Mouse (Mus musculus) neural tube, embryonic 12.5 days (tissue): ENCODE measurements at regions not wholly inside any gene's neighbourhood (a gene's known extent, or its start where the extent isn't known, plus 50 kb on each side); places are given as distances from the start of the nearest gene placed in this dataset.

Experiments used
- ATAC-seq: fragments of 200-750 bp; cut with Nextera tagmentation; 2 replicates; pipeline ENCODE4 v1.8.0; 2017; ENCODE audit warnings: low read depth, mild to moderate bottlenecking, moderate TSS enrichment, moderate library complexity; ENCODE audit not compliant: low FRiP score
- H3K27ac ChIP-seq: fragments of 300-500 bp; sonication (generic); 2 replicates; pipeline ENCODE4 v1.5.1; 2016
- H3K27me3 ChIP-seq: fragments of 300-500 bp; sonication (generic); replicated peaks from 2 replicates; pipeline ENCODE4 v1.6.1; 2016; ENCODE audit warnings: mild to moderate bottlenecking
- H3K36me3 ChIP-seq: fragments of 300-500 bp; sonication (generic); 2 replicates; pipeline ENCODE4 v1.6.1; 2016; ENCODE audit warnings: mild to moderate bottlenecking
- H3K4me1 ChIP-seq: fragments of 300-500 bp; sonication (generic); 2 replicates; pipeline ENCODE4 v1.6.1; 2016
- H3K4me2 ChIP-seq: fragments of 300-500 bp; sonication (generic); replicated peaks from 2 replicates; pipeline ENCODE4 v1.6.1; 2016; ENCODE audit warnings: mild to moderate bottlenecking
- H3K4me3 ChIP-seq: fragments of 300-500 bp; sonication (generic); 2 replicates; pipeline ENCODE4 v1.5.1; 2016
- H3K9ac ChIP-seq: fragments of 300-500 bp; sonication (generic); 2 replicates; pipeline ENCODE4 v1.6.1; 2016; ENCODE audit warnings: mild to moderate bottlenecking
- H3K9me3 ChIP-seq: fragments of 300-500 bp; sonication (generic); 2 replicates; pipeline ENCODE4 v1.6.1; 2016; ENCODE audit warnings: mild to moderate bottlenecking
- WGBS: fragments of 180-500 bp; shearing (Covaris S2); methylation state at CpG from one replicate; pipeline ENCODE4 v1.1.7; 2016; 5-methylcytosine and 5-hydroxymethylcytosine counted together

DNA sequence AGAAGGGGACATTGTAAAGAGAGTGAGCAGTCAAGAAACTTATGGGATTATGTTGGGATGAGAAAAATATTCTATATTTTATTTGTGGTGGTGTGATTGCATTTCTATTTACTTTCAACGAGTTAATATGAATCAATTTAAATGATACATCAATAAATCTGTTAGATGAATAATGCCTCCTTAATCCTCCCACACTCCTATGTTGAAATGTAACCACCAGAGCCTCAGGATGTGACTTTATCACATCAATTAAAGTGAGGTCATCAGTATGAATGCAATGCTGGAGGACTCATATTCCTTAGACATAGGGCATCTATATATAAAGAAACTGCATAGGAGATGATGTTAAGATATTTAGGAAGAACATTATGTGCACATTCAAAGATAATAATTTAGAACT is 1195.3 kb upstream of the Cited2 start:
- no peaks in the 10 kb centered on the region for H3K9me3 ChIP-seq
- ATAC-seq: no peak
- 77% methylated on average over 1 of the region's 1 CpGs for WGBS
- no peak overlapping the region for H3K9ac ChIP-seq
- no peak overlapping the region for H3K4me3 ChIP-seq
- H3K27me3 ChIP-seq: no peaks in the 10 kb centered on the region
- H3K27ac ChIP-seq: no peak overlapping the region
- no peak overlapping the region for H3K4me2 ChIP-seq
- no peaks in the 10 kb centered on the region for H3K36me3 ChIP-seq
- no peaks in the 10 kb centered on the region for H3K4me1 ChIP-seq

DNA sequence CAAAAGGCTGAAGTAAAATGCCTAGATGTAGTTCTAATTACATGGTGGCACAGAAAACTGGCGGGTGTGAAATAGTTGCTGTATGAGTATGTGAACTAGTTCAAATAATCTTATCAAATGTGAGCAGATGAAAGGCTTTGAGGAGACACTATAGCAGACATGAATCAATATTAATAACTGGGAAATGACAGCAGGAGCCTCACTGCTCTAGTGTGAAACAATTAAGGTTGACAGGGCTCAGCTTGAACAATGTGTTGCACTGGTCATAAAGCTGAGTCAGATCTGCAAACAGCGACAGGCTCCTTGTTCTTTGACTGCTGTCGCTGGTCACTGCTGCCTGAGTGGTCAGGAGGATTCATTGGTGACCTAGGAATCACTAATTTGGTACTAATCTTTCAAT is 1185.4 kb upstream of the Cited2 start:
- WGBS: 47% methylated on average over 3 of the region's 3 CpGs
- Histone ChIP-seq H3K9me3 (no peaks in the 10 kb centered on the region), H3K4me1 (no peaks in the 10 kb centered on the region), H3K36me3 (no peaks in the 10 kb centered on the region), H3K27ac (no peak overlapping the region), H3K4me3 (no peak overlapping the region), H3K27me3 (no peaks in the 10 kb centered on the region), H3K4me2 (no peak overlapping the region), H3K9ac (no peak overlapping the region)
- no peak for ATAC-seq

DNA sequence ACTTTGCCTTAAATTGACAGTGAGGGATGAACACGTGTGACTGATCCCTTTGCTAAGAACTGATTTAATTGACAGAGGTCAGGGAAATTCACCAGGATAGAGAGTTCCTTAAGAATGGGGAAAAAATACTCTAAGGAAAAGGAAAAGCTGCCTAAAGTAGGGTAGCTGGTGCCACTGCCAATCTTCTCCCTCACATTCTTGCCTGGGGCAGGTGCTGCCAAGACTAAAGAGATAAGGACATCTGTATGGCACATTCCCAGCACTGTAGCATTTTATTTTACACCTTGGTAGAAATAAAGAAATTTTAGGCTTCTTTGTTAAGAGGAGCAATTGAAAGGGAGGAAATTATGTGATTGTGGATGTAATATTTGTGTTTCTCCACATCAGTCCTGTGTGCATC is 1184.6 kb upstream of the Cited2 start:
- Histone ChIP-seq H3K4me2 (no peak overlapping the region), H3K9me3 (no peaks in the 10 kb centered on the region), H3K27ac (no peak overlapping the region), H3K4me3 (no peak overlapping the region), H3K27me3 (no peaks in the 10 kb centered on the region), H3K36me3 (no peaks in the 10 kb centered on the region), H3K4me1 (no peaks in the 10 kb centered on the region), H3K9ac (no peak overlapping the region)
- ATAC-seq: no peak
- 65% methylated on average over 1 of the region's 1 CpGs for WGBS

- WGBS: 8% methylated on average over 1 of the region's 1 CpGs
- no peaks in the 10 kb centered on the region for H3K36me3 ChIP-seq
- no peak overlapping the region for H3K4me2 ChIP-seq
- H3K27me3 ChIP-seq: no peaks in the 10 kb centered on the region
- no peaks in the 10 kb centered on the region for H3K4me1 ChIP-seq
- no peak overlapping the region for H3K4me3 ChIP-seq
- no peaks in the 10 kb centered on the region for H3K9me3 ChIP-seq
- no peak overlapping the region for H3K27ac ChIP-seq
- H3K9ac ChIP-seq: no peak overlapping the region
- no peak for ATAC-seq
Observed at GRCm38 (mm10) chr10:16545445-16545844, 1177.6 kb upstream of the Cited2 start.

GRCm38 (mm10) chr10:16552861-16553635 is 1170.0 kb upstream of the Cited2 start:
- H3K9me3 ChIP-seq: no peaks in the 10 kb centered on the region
- no peak for ATAC-seq
- no peaks in the 10 kb centered on the region for H3K27me3 ChIP-seq
- no peak overlapping the region for H3K4me3 ChIP-seq
- 73% methylated on average over 3 of the region's 3 CpGs for WGBS
- H3K9ac ChIP-seq: no peak overlapping the region
- no peak overlapping the region for H3K27ac ChIP-seq
- H3K4me1 ChIP-seq: no peaks in the 10 kb centered on the region
- H3K36me3 ChIP-seq: no peaks in the 10 kb centered on the region
- no peak overlapping the region for H3K4me2 ChIP-seq

DNA sequence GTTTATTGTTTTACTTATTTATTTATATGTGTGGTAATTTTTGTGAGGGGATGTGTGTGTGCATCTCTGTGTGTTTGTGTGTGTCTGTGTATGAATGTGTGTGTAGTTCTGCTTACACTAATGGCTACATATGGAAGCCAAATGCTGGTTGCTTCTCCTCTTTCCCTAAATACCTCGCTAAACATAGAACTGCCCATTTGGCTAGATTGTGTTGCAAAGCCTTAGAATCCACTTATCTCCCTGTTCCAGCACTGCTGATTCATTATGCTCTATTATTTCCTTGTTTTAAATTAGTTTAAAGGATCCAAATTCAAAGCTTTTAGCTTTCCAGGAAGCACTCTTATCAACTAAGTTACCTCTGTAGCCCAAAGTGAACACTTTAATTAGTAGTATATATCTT is 1148.5 kb upstream of the Cited2 start:
- no peaks in the 10 kb centered on the region for H3K4me1 ChIP-seq
- no peak for ATAC-seq
- WGBS: 75% methylated on average over 1 of the region's 1 CpGs
- H3K4me3 ChIP-seq: no peak overlapping the region
- H3K27me3 ChIP-seq: no peaks in the 10 kb centered on the region
- H3K36me3 ChIP-seq: no peaks in the 10 kb centered on the region
- no peak overlapping the region for H3K9ac ChIP-seq
- H3K4me2 ChIP-seq: no peak overlapping the region
- H3K27ac ChIP-seq: no peak overlapping the region
- H3K9me3 ChIP-seq: no peaks in the 10 kb centered on the region

GRCm38 (mm10) chr10:16578554-16579078 is 1144.4 kb upstream of the Cited2 start:
- H3K4me2 ChIP-seq: no peak overlapping the region
- H3K9me3 ChIP-seq: no peaks in the 10 kb centered on the region
- no peak for ATAC-seq
- no peaks in the 10 kb centered on the region for H3K4me1 ChIP-seq
- WGBS: 89% methylated on average over 4 of the region's 4 CpGs
- H3K27ac ChIP-seq: no peak overlapping the region
- no peaks in the 10 kb centered on the region for H3K27me3 ChIP-seq
- no peak overlapping the region for H3K9ac ChIP-seq
- H3K36me3 ChIP-seq: no peaks in the 10 kb centered on the region
- no peak overlapping the region for H3K4me3 ChIP-seq

DNA sequence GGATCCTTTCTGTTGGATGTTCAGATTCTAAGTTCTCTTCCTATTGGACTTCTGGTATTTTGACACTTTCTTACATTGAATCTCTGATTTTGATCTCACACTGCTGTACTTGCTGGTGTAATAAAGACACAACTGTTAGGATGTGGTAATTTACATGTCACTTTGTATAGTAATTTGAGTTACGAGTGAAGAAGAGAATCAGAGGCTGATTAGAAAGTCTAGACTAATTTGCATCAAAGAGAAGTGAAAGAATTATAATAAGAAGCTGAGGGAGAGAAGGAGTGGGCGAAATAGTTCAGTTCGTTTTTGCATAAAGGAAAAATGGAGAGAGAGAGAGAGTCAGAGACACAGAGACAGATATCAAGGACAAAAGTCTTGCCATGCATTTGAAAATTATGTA is 1142.8 kb upstream of the Cited2 start:
- ATAC-seq: no peak
- WGBS: 84% methylated on average over 3 of the region's 3 CpGs
- Histone ChIP-seq H3K36me3 (no peaks in the 10 kb centered on the region), H3K4me2 (no peak overlapping the region), H3K27me3 (no peaks in the 10 kb centered on the region), H3K27ac (no peak overlapping the region), H3K4me3 (no peak overlapping the region), H3K4me1 (no peaks in the 10 kb centered on the region), H3K9me3 (no peaks in the 10 kb centered on the region), H3K9ac (no peak overlapping the region)

DNA sequence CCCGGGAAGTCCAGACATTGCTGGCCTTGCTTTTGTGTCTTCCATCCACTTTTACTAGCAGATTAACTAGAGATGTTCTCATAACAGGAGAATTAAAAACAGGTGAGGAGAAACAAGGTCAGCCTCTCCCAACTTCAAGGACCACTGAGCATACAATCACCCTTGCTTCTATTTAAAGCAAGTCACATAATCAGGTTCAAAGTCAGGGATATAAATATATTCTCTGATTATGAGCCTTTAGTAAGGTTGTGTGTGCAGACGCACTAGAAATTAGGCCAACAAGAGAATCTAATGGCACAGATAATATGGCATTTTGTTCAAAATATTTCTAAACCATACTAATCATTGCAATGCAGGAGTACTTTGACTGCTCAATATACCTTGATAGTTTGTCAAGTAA is 1134.2 kb upstream of the Cited2 start:
- H3K9me3 ChIP-seq: no peaks in the 10 kb centered on the region
- H3K4me1 ChIP-seq: no peaks in the 10 kb centered on the region
- no peaks in the 10 kb centered on the region for H3K36me3 ChIP-seq
- H3K4me3 ChIP-seq: no peak overlapping the region
- H3K27me3 ChIP-seq: no peaks in the 10 kb centered on the region
- H3K9ac ChIP-seq: no peak overlapping the region
- no peak for ATAC-seq
- no peak overlapping the region for H3K27ac ChIP-seq
- 91% methylated on average over 2 of the region's 2 CpGs for WGBS
- no peak overlapping the region for H3K4me2 ChIP-seq

DNA sequence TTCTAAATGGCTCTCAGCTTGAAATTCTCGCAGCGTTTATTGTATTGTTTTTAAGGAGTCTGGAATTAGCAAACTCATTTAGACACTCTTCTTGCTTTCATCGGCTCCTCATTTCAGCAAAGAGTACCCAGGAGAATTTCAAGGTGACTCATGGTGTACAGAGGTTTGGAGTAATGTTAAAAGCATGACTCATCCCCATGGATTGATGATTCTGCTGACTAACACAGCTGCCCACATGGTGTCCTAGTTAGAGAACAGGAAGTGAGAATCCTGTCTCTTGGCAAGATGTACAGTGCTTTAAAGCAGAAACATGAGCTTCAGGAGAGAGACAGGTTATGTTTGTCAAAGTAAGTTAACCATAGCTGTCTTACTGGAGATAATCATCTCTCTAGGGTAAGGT is 1133.6 kb upstream of the Cited2 start:
- H3K27me3 ChIP-seq: no peaks in the 10 kb centered on the region
- H3K9ac ChIP-seq: no peak overlapping the region
- no peaks in the 10 kb centered on the region for H3K36me3 ChIP-seq
- H3K4me2 ChIP-seq: no peak overlapping the region
- 81% methylated on average over 3 of the region's 3 CpGs for WGBS
- no peaks in the 10 kb centered on the region for H3K4me1 ChIP-seq
- H3K9me3 ChIP-seq: no peaks in the 10 kb centered on the region
- H3K27ac ChIP-seq: no peak overlapping the region
- no peak overlapping the region for H3K4me3 ChIP-seq
- no peak for ATAC-seq

- no peak overlapping the region for H3K4me3 ChIP-seq
- no peaks in the 10 kb centered on the region for H3K36me3 ChIP-seq
- no peak overlapping the region for H3K9ac ChIP-seq
- no peaks in the 10 kb centered on the region for H3K4me1 ChIP-seq
- no peak overlapping the region for H3K27ac ChIP-seq
- WGBS: 90% methylated on average over 4 of the region's 4 CpGs
- no peak overlapping the region for H3K4me2 ChIP-seq
- no peaks in the 10 kb centered on the region for H3K27me3 ChIP-seq
- ATAC-seq: no peak
- H3K9me3 ChIP-seq: no peaks in the 10 kb centered on the region
Observed at GRCm38 (mm10) chr10:16592870-16593269, 1130.1 kb upstream of the Cited2 start.

- H3K4me3 ChIP-seq: no peak overlapping the region
- H3K36me3 ChIP-seq: no peaks in the 10 kb centered on the region
- no peaks in the 10 kb centered on the region for H3K27me3 ChIP-seq
- H3K4me1 ChIP-seq: no peaks in the 10 kb centered on the region
- H3K27ac ChIP-seq: no peak overlapping the region
- H3K4me2 ChIP-seq: no peak overlapping the region
- no peak for ATAC-seq
- 91% methylated on average over 1 of the region's 1 CpGs for WGBS
- H3K9me3 ChIP-seq: no peaks in the 10 kb centered on the region
- no peak overlapping the region for H3K9ac ChIP-seq
Observed at GRCm38 (mm10) chr10:16600041-16600440, 1123.0 kb upstream of the Cited2 start.

DNA sequence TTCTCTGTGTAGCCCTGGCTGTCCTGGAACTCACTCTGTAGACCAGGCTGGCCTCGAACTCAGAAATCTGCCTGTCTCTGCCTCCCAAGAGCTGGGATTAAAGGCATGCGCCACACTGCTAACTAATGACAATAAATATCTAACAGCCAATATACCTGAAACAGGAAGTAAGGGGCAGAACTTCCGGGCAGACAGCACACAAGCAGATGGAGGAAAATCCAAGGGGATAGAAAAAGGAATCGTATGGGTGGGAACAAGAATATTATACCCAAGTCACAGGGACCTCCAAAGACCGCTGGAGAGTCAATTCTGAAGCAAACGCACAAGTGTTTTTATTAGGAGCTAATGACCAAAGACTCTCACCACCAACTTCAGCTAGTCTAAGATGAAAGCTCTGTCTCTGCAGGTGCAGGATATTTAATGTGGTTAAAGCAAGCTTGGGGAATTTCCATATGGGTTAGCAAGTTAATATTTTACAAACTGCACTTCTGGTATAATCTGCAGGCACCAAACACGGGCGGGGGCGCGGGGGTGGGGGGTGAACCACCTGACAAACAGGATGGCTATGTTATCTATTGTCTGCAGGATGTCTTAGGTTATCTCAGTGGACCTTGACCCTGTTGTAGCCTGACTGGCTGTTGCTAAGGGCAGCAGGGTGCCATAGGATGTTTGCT is 1122.3 kb upstream of the Cited2 start:
- H3K27me3 ChIP-seq: no peaks in the 10 kb centered on the region
- H3K4me1 ChIP-seq: no peaks in the 10 kb centered on the region
- WGBS: 89% methylated on average over 10 of the region's 10 CpGs
- H3K36me3 ChIP-seq: no peaks in the 10 kb centered on the region
- no peak for ATAC-seq
- no peaks in the 10 kb centered on the region for H3K9me3 ChIP-seq
- no peak overlapping the region for H3K4me2 ChIP-seq
- H3K27ac ChIP-seq: no peak overlapping the region
- no peak overlapping the region for H3K4me3 ChIP-seq
- no peak overlapping the region for H3K9ac ChIP-seq
